Mouse (Mus musculus): ENCODE data around the gene C5ar1. TPM values are rescaled to one million over a fixed set of nuclear protein-coding genes. Genes with fewer than 3 reads are reported as not detected.

Gene C5ar1
- total and polyA plus RNA-seq, 3 experiments = not detected

- TF ChIP-seq UBTF (IDR thresholded peaks at IDR 0.05; ENCODE audit: borderline replicate concordance, insufficient read depth, low read depth, low read length) (no peak), CHD1 (IDR thresholded peaks at IDR 0.05; ENCODE audit: low read depth, low read length) (no peak), BHLHE40 (IDR thresholded peaks at IDR 0.05; ENCODE audit: borderline replicate concordance, low read depth, low read length) (no peak), ZC3H11A (IDR thresholded peaks at IDR 0.05; ENCODE audit: low read depth, low read length) (no peak), HCFC1 (IDR thresholded peaks at IDR 0.05; ENCODE audit: low read depth, low read length) (no peak), SIN3A (IDR thresholded peaks at IDR 0.05; ENCODE audit: low read length) (no peak), MAX (IDR thresholded peaks at IDR 0.05; ENCODE audit: low read length) (no peak), TBP (IDR thresholded peaks at IDR 0.05; ENCODE audit: low read depth, low read length) (no peak), ZKSCAN1 (IDR thresholded peaks at IDR 0.05; ENCODE audit: low read depth, low read length) (no peak), KAT2A (conservative IDR thresholded peaks at IDR 0.05; ENCODE audit: low read depth, low read length) (no peak), ZNF384 (IDR thresholded peaks at IDR 0.05; ENCODE audit: low read depth, low read length) (no peak), ELF1 (IDR thresholded peaks at IDR 0.05; ENCODE audit: low read depth, low read length) (no peak), GABPA (IDR thresholded peaks at IDR 0.05; ENCODE audit: low read depth, low read length) (no peak), POLR2A (IDR thresholded peaks at IDR 0.05; ENCODE audit: control insufficient read depth in 1 of 2, insufficient read depth in 1 of 2, low read depth in 1 of 2, low read length in 2 of 2, poor library complexity in 1 of 2) (no peak), CHD2 (IDR thresholded peaks at IDR 0.05; ENCODE audit: low read length) (no peak), MYB (IDR thresholded peaks at IDR 0.05; ENCODE audit: low read depth, low read length) (no peak), USF2 (IDR thresholded peaks at IDR 0.05; ENCODE audit: borderline replicate concordance in 1 of 2, insufficient read depth in 1 of 2, low read depth in 1 of 2, low read length in 2 of 2) (no peak), MXI1 (IDR thresholded peaks at IDR 0.05; ENCODE audit: low read depth, low read length) (no peak), TAL1 (IDR thresholded peaks at IDR 0.05; ENCODE audit: low read length) (no peak)
- Histone ChIP-seq H3K9me3 (replicated peaks; ENCODE audit: insufficient read depth, low read length) (no peaks in the 10 kb centered on the region), H3K27me3 (ENCODE audit: control insufficient read depth in 1 of 2, insufficient read depth in 2 of 2, low read length in 2 of 2) (no peaks in the 10 kb centered on the region), H3K4me1 (ENCODE audit: control insufficient read depth in 1 of 2, insufficient read depth in 2 of 2, low read length in 2 of 2) (peaks cover 3 to 21% of the 10 kb centered on the region in 2 experiments; a peak in 3 of 4 replicates), H3K79me2 (ENCODE audit: control insufficient read depth, insufficient read depth, low read length, poor library complexity) (no peaks in the 10 kb centered on the region), H3K4me3 (ENCODE audit: control insufficient read depth in 1 of 2, insufficient read depth in 1 of 2, low read depth in 2 of 2, low read length in 2 of 2) (peak overlapping the region; percentile 49 to 54; a peak in 3 of 4 replicates), H3K27ac (ENCODE audit: control insufficient read depth, low read depth, low read length) (peak overlapping the region; percentile 73), H3K9ac (ENCODE audit: control insufficient read depth, low read depth, low read length, poor library complexity, severe bottlenecking) (peak overlapping the region; percentile 69), H3K36me3 (ENCODE audit: control insufficient read depth in 1 of 2, insufficient read depth in 2 of 2, low read length in 2 of 2) (peaks cover 0 to 17% of the 10 kb centered on the region in 2 experiments; a peak in 2 of 4 replicates)
- DNase-seq (ENCODE audit: low read depth, low spot score) = peak; percentile 31
These were observed 19.8 kb downstream of the C5ar1 start for GRCm38 (mm10) chr7:16239554-16239997.

- TF ChIP-seq RCOR1 (IDR thresholded peaks at IDR 0.05; ENCODE audit: low read depth, low read length) = no peak
- no peak for TF ChIP-seq CHD1 (IDR thresholded peaks at IDR 0.05; ENCODE audit: low read depth, low read length)
- no peak for TF ChIP-seq POLR2AphosphoS5 (IDR thresholded peaks at IDR 0.05; ENCODE audit: borderline replicate concordance, low read depth, low read length)
- TF ChIP-seq KAT2A (conservative IDR thresholded peaks at IDR 0.05; ENCODE audit: low read depth, low read length) = no peak
- no peak for TF ChIP-seq RAD21 (IDR thresholded peaks at IDR 0.05; ENCODE audit: low read depth, low read length)
- no peak for TF ChIP-seq MAFK (IDR thresholded peaks at IDR 0.05; ENCODE audit: borderline replicate concordance, low read depth, low read length)
- TF ChIP-seq CTCF (IDR thresholded peaks at IDR 0.05 in 2 of 3, conservative IDR thresholded peaks at IDR 0.05 in 1 of 3; ENCODE audit: control insufficient read depth in 1 of 3, insufficient read depth in 1 of 3, low read depth in 2 of 3, low read length in 3 of 3, poor library complexity in 1 of 3, severe bottlenecking in 1 of 3) = no peak
- TF ChIP-seq USF2 (IDR thresholded peaks at IDR 0.05; ENCODE audit: borderline replicate concordance in 1 of 2, insufficient read depth in 1 of 2, low read depth in 1 of 2, low read length in 2 of 2) = no peak
- no peak for TF ChIP-seq MAX (IDR thresholded peaks at IDR 0.05; ENCODE audit: low read length)
- TF ChIP-seq ETS1 (IDR thresholded peaks at IDR 0.05; ENCODE audit: low read depth, low read length) = no peak
- no peak for TF ChIP-seq MYB (IDR thresholded peaks at IDR 0.05; ENCODE audit: low read depth, low read length)
- TF ChIP-seq USF1 (IDR thresholded peaks at IDR 0.05; ENCODE audit: low read depth, low read length) = no peak
- TF ChIP-seq UBTF (IDR thresholded peaks at IDR 0.05; ENCODE audit: borderline replicate concordance, insufficient read depth, low read depth, low read length) = no peak
- TF ChIP-seq CHD2 (IDR thresholded peaks at IDR 0.05; ENCODE audit: low read length) = no peak
- no peaks in the 10 kb centered on the region for H3K79me2 ChIP-seq (ENCODE audit: control insufficient read depth, insufficient read depth, low read length, poor library complexity)
- H3K4me1 ChIP-seq (ENCODE audit: control insufficient read depth in 1 of 2, insufficient read depth in 2 of 2, low read length in 2 of 2) = no peaks in the 10 kb centered on the region
- no peak overlapping the region for H3K4me3 ChIP-seq (ENCODE audit: control insufficient read depth in 1 of 2, insufficient read depth in 1 of 2, low read depth in 2 of 2, low read length in 2 of 2)
- H3K9me3 ChIP-seq (replicated peaks; ENCODE audit: insufficient read depth, low read length) = no peaks in the 10 kb centered on the region
- H3K36me3 ChIP-seq (ENCODE audit: control insufficient read depth in 1 of 2, insufficient read depth in 2 of 2, low read length in 2 of 2) = no peaks in the 10 kb centered on the region
- peaks cover 4 to 5% of the 10 kb centered on the region in 2 experiments; a peak in 3 of 4 replicates for H3K27me3 ChIP-seq (ENCODE audit: control insufficient read depth in 1 of 2, insufficient read depth in 2 of 2, low read length in 2 of 2)
- H3K27ac ChIP-seq (ENCODE audit: control insufficient read depth, low read depth, low read length) = no peak overlapping the region
- DNase-seq (ENCODE audit: low read depth, low spot score) = no peak
- H3K9ac ChIP-seq (ENCODE audit: control insufficient read depth, low read depth, low read length, poor library complexity, severe bottlenecking) = no peak overlapping the region
These were observed 29.5 kb downstream of the C5ar1 start for GRCm38 (mm10) chr7:16229869-16230268.
